Mouse (Mus musculus) kidney, adult 11 months (tissue): ENCODE data around the gene Gm7257.

Experiments
- DNase-seq: peaks from one replicate; pipeline ENCODE4 v3.0.0; 2022

The Gm7257 gene

DNA sequence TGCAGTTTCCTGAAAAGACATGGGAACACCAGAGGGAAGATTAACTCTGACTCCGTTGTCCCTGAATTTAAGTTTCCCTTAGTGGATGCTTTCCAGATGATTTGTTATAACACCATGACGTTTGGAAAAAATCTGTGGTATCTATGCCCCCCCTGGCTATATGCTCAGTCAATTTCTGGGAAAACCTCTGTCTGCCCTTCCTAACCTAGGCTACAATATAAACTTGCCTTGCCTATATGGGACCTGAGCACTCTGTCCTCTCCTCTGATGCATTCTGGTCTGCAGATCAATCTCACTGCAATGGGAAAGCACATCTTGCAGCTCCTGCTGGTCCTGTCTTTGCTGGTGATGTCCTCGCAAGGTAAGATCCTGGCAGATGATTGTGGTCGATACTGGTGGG lies at the start of gene Gm7257:
Gene Gm7257 (plus strand): TSS at position 301 of the 400 bp plus-strand sequence.
- DNase-seq, result no peak

DNA sequence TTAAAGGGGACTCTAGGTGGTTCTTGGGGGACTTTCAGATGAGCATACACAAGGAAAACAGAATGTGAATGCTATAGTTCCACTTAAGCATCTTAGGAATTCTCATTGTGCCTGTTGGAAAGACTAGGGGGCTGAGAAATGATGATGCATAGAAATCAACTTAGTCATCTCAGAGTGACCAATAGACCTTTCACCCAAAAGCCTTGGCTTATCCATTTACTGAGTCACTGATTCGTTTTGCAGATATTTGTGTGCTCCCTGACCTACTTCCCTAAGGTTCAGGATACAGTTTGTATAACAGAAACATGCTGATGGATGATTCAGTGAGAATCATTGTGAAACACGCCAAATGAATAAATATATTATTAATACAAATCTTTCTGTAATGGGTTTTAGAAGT lies 28.7 kb upstream of the Gm7257 start:
- no peak for DNase-seq

DNA sequence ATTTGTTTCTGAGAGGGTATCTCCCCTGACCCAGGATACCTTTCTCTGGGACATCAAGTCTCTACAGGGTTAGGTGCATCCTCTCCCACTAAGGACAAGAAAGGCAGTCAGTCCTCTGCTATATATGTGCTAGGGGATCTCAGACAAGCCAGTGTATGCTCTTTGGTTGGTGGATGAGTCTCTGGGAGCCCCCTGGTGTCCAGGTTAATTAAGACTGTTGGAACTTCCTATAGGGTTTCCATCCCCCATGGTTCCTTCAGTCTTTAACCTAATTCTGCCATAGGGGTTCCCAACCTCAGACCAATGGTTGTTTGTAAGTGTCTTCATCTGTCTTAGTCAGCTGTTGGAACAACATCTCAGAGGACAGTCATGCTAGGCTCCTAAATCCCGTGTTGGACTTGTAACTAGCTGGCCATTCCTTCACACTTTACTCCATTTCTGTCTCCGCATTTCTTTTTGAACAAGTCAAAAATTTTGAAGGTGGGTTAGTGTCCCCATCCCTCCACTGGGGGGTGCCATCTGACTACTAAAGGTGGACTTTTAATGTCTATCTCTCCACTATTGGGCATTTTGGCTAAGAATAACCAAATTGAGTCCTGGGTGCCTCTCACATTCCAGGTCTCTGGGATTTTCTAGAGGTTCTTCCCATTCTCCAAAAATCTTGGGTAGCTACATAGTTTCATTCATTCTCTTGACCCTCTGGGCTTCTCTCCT lies 3.5 kb downstream of the Gm7257 start:
- no peak for DNase-seq

DNA sequence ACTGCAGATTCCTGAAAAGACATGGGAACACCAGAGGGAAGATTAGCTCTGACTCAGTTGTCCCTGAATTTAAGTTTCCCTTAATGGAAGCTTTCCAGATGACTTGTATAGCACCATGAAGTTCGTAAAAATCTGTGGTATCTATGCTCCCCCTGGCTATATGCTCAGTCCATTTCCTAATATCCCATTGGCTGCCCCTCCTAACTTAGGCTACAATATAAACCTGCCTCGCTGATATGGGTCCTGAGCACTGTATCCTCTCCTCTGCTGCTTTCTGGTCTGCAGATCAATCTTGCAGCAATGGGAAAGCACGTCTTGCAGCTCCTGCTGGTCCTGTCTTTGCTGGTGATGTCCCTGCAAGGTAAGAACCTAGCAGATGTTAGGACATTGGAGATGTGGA lies 43.7 kb downstream of the Gm7257 start, which contains the start of gene Gm9513:
Gene Gm9513 (plus strand): TSS at position 301 of the 400 bp plus-strand sequence.
- no peak for DNase-seq
